15 mouse cellular contexts compared by ENCODE assay signal in the genomic region with DNA sequence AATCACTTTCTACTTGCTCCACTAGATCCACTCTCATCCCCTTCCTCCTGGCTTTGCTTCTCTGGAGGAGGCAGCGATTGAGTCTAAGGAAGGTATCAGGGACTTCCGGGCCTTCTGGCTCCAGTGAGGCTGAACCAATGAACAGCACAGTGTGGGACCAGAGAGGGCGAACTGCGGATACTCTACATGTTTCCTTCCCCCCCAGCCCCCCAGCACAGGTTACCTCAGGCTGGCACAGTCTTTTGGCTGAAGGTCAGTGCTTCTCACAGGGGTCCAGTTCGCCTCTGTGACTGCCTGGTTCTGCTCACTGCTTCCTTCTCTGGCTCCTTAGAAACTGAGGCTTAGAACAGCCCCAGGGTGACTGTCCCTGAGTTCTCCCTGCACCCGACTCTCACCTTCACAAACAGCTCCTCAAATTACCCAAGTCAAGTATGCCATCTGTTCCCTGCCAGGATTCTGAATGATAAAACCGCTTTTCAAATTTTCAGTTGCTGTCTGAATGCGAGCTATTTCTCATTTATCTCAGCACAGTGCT.
DNase-seq lines count a peak whose midpoint lies in the region; ATAC-seq lines count a peak whose summit lies in the region.
"Had no signal": no experiment of that assay in that cellular context is flagged by ENCODE, and none has a peak within 500 bp of the region (broad histone marks: within the 10 kb centered on the region; RNA-seq: fewer than 3 reads in every experiment).

No protein-coding gene starts in this region.

- ATAC-seq in kidney, embryonic 15.5 days (replicated peaks; ENCODE audit: low FRiP score), result 0 out of 2 replicates have a peak, but pooled peaks have one; percentile 64
- peak; percentile 48 for ATAC-seq in intestine, embryonic 14.5 days (replicated peaks; ENCODE audit: low FRiP score, low TSS enrichment, low read depth)
- ATAC-seq: inflammation-experienced regulatory T-cells, adult 6 months had no signal

- intact Hi-C loops in heart, postnatal 25 days (cut with DNase I), result loop anchor here (5.0 to 10.0 kb wide), 2 partner anchors 585 to 612 kb away; no protein-coding TSS in a partner anchor

- H3K4me2 ChIP-seq in kidney, embryonic 15.5 days, result no peak overlapping the region
- no peak overlapping the region for H3K4me2 ChIP-seq in intestine, embryonic 14.5 days (ENCODE audit: low read length)
- H3K4me2 ChIP-seq: limb, embryonic 15.5 days had no signal

- no peaks in the 10 kb centered on the region for H3K9me3 ChIP-seq in heart, embryonic 10.5 days
- H3K9me3 ChIP-seq in kidney, embryonic 15.5 days (replicated peaks), result no peaks in the 10 kb centered on the region
- no peaks in the 10 kb centered on the region for H3K9me3 ChIP-seq in intestine, embryonic 14.5 days (ENCODE audit: control insufficient read depth, low read length)
- H3K9me3 ChIP-seq: limb, embryonic 15.5 days had no signal

- H3K36me3 ChIP-seq in heart, embryonic 10.5 days, result no peaks in the 10 kb centered on the region
- H3K36me3 ChIP-seq in kidney, embryonic 15.5 days, result no peaks in the 10 kb centered on the region
- no peaks in the 10 kb centered on the region for H3K36me3 ChIP-seq in intestine, embryonic 14.5 days (ENCODE audit: control insufficient read depth, insufficient read depth, low read length)
- H3K36me3 ChIP-seq: limb, embryonic 15.5 days had no signal

- peaks cover 18% of the 10 kb centered on the region for H3K4me1 ChIP-seq in heart, embryonic 10.5 days
- H3K4me1 ChIP-seq in kidney, embryonic 15.5 days, result peaks cover 12% of the 10 kb centered on the region
- peaks cover 3% of the 10 kb centered on the region; the same call in 1 of the 2 replicates for H3K4me1 ChIP-seq in intestine, embryonic 14.5 days (replicated peaks; ENCODE audit: control insufficient read depth, insufficient read depth, low read length)

- H3K9ac ChIP-seq in kidney, embryonic 15.5 days, result no peak overlapping the region
- H3K9ac ChIP-seq in intestine, embryonic 14.5 days (ENCODE audit: low read length), result no peak overlapping the region
- H3K9ac ChIP-seq: limb, embryonic 15.5 days had no signal

- WGBS in heart, embryonic 10.5 days, result 51% methylated on average over 8 of the region's 8 CpGs
- WGBS in kidney, embryonic 15.5 days, result 43% methylated on average over 8 of the region's 8 CpGs
- WGBS in intestine, embryonic 14.5 days, result 65% methylated on average over 8 of the region's 8 CpGs

- H3K4me3 ChIP-seq in heart, embryonic 10.5 days, result no peak overlapping the region
- no peak overlapping the region for H3K4me3 ChIP-seq in kidney, embryonic 15.5 days (replicated peaks)
- H3K4me3 ChIP-seq in intestine, embryonic 14.5 days (ENCODE audit: low read depth, low read length), result no peak overlapping the region
- H3K4me3 ChIP-seq: limb, embryonic 15.5 days had no signal

- H3K27ac ChIP-seq in heart, embryonic 10.5 days, result peak overlapping the region; percentile 62; the same call in 1 of the 2 replicates
- H3K27ac ChIP-seq in kidney, embryonic 15.5 days, result no peak overlapping the region
- peak overlapping the region; percentile 59; the same call in 1 of the 2 replicates for H3K27ac ChIP-seq in intestine, embryonic 14.5 days (ENCODE audit: low read depth)
- H3K27ac ChIP-seq: limb, embryonic 15.5 days had no signal

- DNase-seq in cerebellum, adult 9-10 months, result peak; percentile 9
- no peak for DNase-seq in cerebellum, adult 11-12 months
- no peak for DNase-seq in heart, embryonic 10.5 days (ENCODE audit: low spot score)
- DNase-seq in heart, postnatal 25 days (ENCODE audit: low spot score), result no peak
- no peak for DNase-seq in kidney, postnatal 14 days
- DNase-seq in intestine, embryonic 14.5 days (ENCODE audit: low spot score), result no peak
- no peak for DNase-seq in yolk sac, embryonic 10.5 days (ENCODE audit: low spot score)
- DNase-seq: gastrocnemius, postnatal 36 days; lung, adult 18-20 months; lung, postnatal 4 days; midbrain, embryonic 14.5 days; spleen, adult 18-20 months had no signal

- H3K27me3 ChIP-seq in heart, embryonic 10.5 days (ENCODE audit: insufficient read depth, poor library complexity, severe bottlenecking), result no peaks in the 10 kb centered on the region
- no peaks in the 10 kb centered on the region for H3K27me3 ChIP-seq in kidney, embryonic 15.5 days
- no peaks in the 10 kb centered on the region for H3K27me3 ChIP-seq in intestine, embryonic 14.5 days (replicated peaks; ENCODE audit: control insufficient read depth, insufficient read depth, low read length)
